Mouse (Mus musculus) limb, embryonic 15.5 days (tissue): ENCODE measurements around the gene Dqx1. TPM values are rescaled to one million over a fixed set of nuclear protein-coding genes. Genes with fewer than 3 reads are reported as not detected.
A peak's percentile ranks its signal among the peaks of the same experiment; 100 is the strongest.

Source experiments
- ATAC-seq: fragments of 200-750 bp; cut with Nextera tagmentation; 2 replicates; pipeline ENCODE4 v1.8.0; 2017; ENCODE audit warnings: low read depth, moderate TSS enrichment; ENCODE audit not compliant: insufficient number of reproducible peaks, low FRiP score, low TSS enrichment
- H3K27ac ChIP-seq: fragments of 300-500 bp; sonication (generic); 2 replicates; pipeline ENCODE4 v1.5.1; 2015; ENCODE audit warnings: moderate library complexity, mild to moderate bottlenecking, inconsistent platforms
- H3K27me3 ChIP-seq: fragments of 300-500 bp; sonication (generic); 2 replicates; pipeline ENCODE4 v1.6.1; 2015; ENCODE audit warnings: inconsistent platforms
- H3K36me3 ChIP-seq: fragments of 300-500 bp; sonication (generic); 2 replicates; pipeline ENCODE4 v1.6.1; 2015; ENCODE audit warnings: inconsistent platforms
- H3K4me1 ChIP-seq: fragments of 300-500 bp; sonication (generic); 2 replicates; pipeline ENCODE4 v1.6.1; 2015; ENCODE audit warnings: inconsistent platforms
- H3K4me2 ChIP-seq: fragments of 300-500 bp; sonication (generic); 2 replicates; pipeline ENCODE4 v1.6.1; 2015; ENCODE audit warnings: mild to moderate bottlenecking, inconsistent platforms
- H3K4me3 ChIP-seq: fragments of 300-500 bp; sonication (generic); 2 replicates; pipeline ENCODE4 v1.5.1; 2015; ENCODE audit warnings: mild to moderate bottlenecking, inconsistent platforms
- H3K9ac ChIP-seq: fragments of 300-500 bp; sonication (generic); 2 replicates; pipeline ENCODE4 v1.6.1; 2015; ENCODE audit warnings: inconsistent platforms
- H3K9me3 ChIP-seq: fragments of 300-500 bp; sonication (generic); 2 replicates; pipeline ENCODE4 v1.6.1; 2016; ENCODE audit warnings: inconsistent platforms
- WGBS: fragments of 180-500 bp; shearing (Covaris S2); methylation state at CpG from one replicate; pipeline ENCODE4 v1.1.7; 2015; 5-methylcytosine and 5-hydroxymethylcytosine counted together
- polyA plus RNA-seq: library from polyadenylated mRNA; unstranded; fragments of >200 nt; fragmentation: Nextera tagmentation; extraction: Ambion mirVana; gene quantifications from 2 replicates; pipeline ENCODE4 v1.2.1, GENCODE M21; 2015

Dqx1 gene
- polyA plus RNA-seq, 1 experiment from 2014 or later = 1.3 TPM

- Histone ChIP-seq H3K27me3 (peaks cover 8% of the 10 kb centered on the region), H3K9me3 (no peaks in the 10 kb centered on the region), H3K36me3 (0 out of 2 replicates have a peak, but pooled peaks cover 4% of the 10 kb centered on the region), H3K27ac (peak overlapping the region; percentile 81), H3K4me3 (peak overlapping the region; percentile 61), H3K4me2 (peak overlapping the region; percentile 80), H3K4me1 (peaks cover 58% of the 10 kb centered on the region), H3K9ac (peak overlapping the region; percentile 44)
- ATAC-seq = no peak
- WGBS = 37% methylated on average over 5 of the region's 5 CpGs
Measured at GRCm38 (mm10) chr6:83034463-83035055, 23.1 kb upstream of the Dqx1 start.

GRCm38 (mm10) chr6:83037188-83037587 lies 20.5 kb upstream of the Dqx1 start:
- ATAC-seq = no peak

GRCm38 (mm10) chr6:83038496-83039012 lies 19.1 kb upstream of the Dqx1 start:
- Histone ChIP-seq H3K27me3 (no peaks in the 10 kb centered on the region), H3K27ac (no peak overlapping the region), H3K9ac (no peak overlapping the region), H3K9me3 (no peaks in the 10 kb centered on the region), H3K4me3 (peak overlapping the region; percentile 29), H3K4me1 (peaks cover 31% of the 10 kb centered on the region), H3K36me3 (0 out of 2 replicates have a peak, but pooled peaks cover 3% of the 10 kb centered on the region), H3K4me2 (peak overlapping the region; percentile 54)
- ATAC-seq = no peak
- 9% methylated on average over 24 of the region's 24 CpGs for WGBS

More at GRCm38 (mm10) chr6:83037188-83037587, 20.5 kb upstream of the Dqx1 start:
- Histone ChIP-seq H3K27me3 (no peaks in the 10 kb centered on the region), H3K4me3 (no peak overlapping the region), H3K27ac (no peak overlapping the region), H3K4me2 (no peak overlapping the region), H3K9me3 (no peaks in the 10 kb centered on the region), H3K4me1 (peaks cover 38% of the 10 kb centered on the region), H3K36me3 (no peaks in the 10 kb centered on the region), H3K9ac (no peak overlapping the region)
- WGBS = 79% methylated on average over 8 of the region's 8 CpGs

- no peak for ATAC-seq
- Histone ChIP-seq H3K4me1 (peaks cover 17% of the 10 kb centered on the region), H3K9ac (no peak overlapping the region), H3K4me3 (no peak overlapping the region), H3K36me3 (0 out of 2 replicates have a peak, but pooled peaks cover 3% of the 10 kb centered on the region), H3K4me2 (no peak overlapping the region), H3K9me3 (no peaks in the 10 kb centered on the region), H3K27me3 (no peaks in the 10 kb centered on the region), H3K27ac (no peak overlapping the region)
- 75% methylated on average over 5 of the region's 5 CpGs for WGBS
Measured at GRCm38 (mm10) chr6:83040601-83041000, 17.0 kb upstream of the Dqx1 start.

- ATAC-seq = no peak; the same call in 1 of the 2 replicates
- Histone ChIP-seq H3K4me2 (no peak overlapping the region), H3K4me1 (peaks cover 4% of the 10 kb centered on the region), H3K9me3 (no peaks in the 10 kb centered on the region), H3K27ac (no peak overlapping the region), H3K4me3 (no peak overlapping the region), H3K27me3 (no peaks in the 10 kb centered on the region), H3K9ac (no peak overlapping the region), H3K36me3 (0 out of 2 replicates have a peak, but pooled peaks cover 3% of the 10 kb centered on the region)
- 67% methylated on average over 6 of the region's 6 CpGs for WGBS
Measured at GRCm38 (mm10) chr6:83043561-83043960, 14.1 kb upstream of the Dqx1 start.

- Histone ChIP-seq H3K4me1 (no peaks in the 10 kb centered on the region), H3K4me3 (no peak overlapping the region), H3K36me3 (0 out of 2 replicates have a peak, but pooled peaks cover 3% of the 10 kb centered on the region), H3K9ac (no peak overlapping the region), H3K9me3 (no peaks in the 10 kb centered on the region), H3K27ac (no peak overlapping the region), H3K27me3 (no peaks in the 10 kb centered on the region), H3K4me2 (no peak overlapping the region)
- WGBS = 91% methylated on average over 5 of the region's 5 CpGs
- no peak for ATAC-seq
Measured at GRCm38 (mm10) chr6:83043993-83044392, 13.7 kb upstream of the Dqx1 start.

GRCm38 (mm10) chr6:83044742-83045141 lies 12.9 kb upstream of the Dqx1 start:
- Histone ChIP-seq H3K36me3 (peaks cover 5% of the 10 kb centered on the region; the same call in 1 of the 2 replicates), H3K9me3 (no peaks in the 10 kb centered on the region), H3K4me1 (no peaks in the 10 kb centered on the region), H3K4me2 (no peak overlapping the region), H3K27ac (no peak overlapping the region), H3K9ac (no peak overlapping the region), H3K4me3 (no peak overlapping the region), H3K27me3 (no peaks in the 10 kb centered on the region)
- WGBS = 70% methylated on average over 9 of the region's 9 CpGs
- no peak for ATAC-seq

- Histone ChIP-seq H3K9ac (no peak overlapping the region), H3K36me3 (peaks cover 21% of the 10 kb centered on the region), H3K9me3 (no peaks in the 10 kb centered on the region), H3K4me1 (peaks cover 15% of the 10 kb centered on the region), H3K4me2 (no peak overlapping the region), H3K27ac (no peak overlapping the region), H3K27me3 (no peaks in the 10 kb centered on the region), H3K4me3 (no peak overlapping the region)
- ATAC-seq = no peak
- 66% methylated on average over 10 of the region's 10 CpGs for WGBS
Measured at GRCm38 (mm10) chr6:83049367-83049766, 8.3 kb upstream of the Dqx1 start.

- peak overlapping the region; percentile 66 for H3K4me3 ChIP-seq
- H3K9ac ChIP-seq = peak overlapping the region; percentile 83
- peak overlapping the region; percentile 91 for H3K27ac ChIP-seq
- peak overlapping the region; percentile 89 for H3K4me2 ChIP-seq
- H3K36me3 ChIP-seq = peaks cover 37% of the 10 kb centered on the region
- H3K9me3 ChIP-seq = no peaks in the 10 kb centered on the region
- no peak for ATAC-seq
- WGBS = under 1% methylated on average over 26 of the region's 26 CpGs
- no peaks in the 10 kb centered on the region for H3K27me3 ChIP-seq
- H3K4me1 ChIP-seq = peaks cover 29% of the 10 kb centered on the region
Measured at GRCm38 (mm10) chr6:83053136-83053960, 4.3 kb upstream of the Dqx1 start.

- Histone ChIP-seq H3K27ac (peak within 1 kb of the TSS; percentile 91), H3K9ac (peak within 1 kb of the TSS; percentile 83), H3K36me3 (peaks cover 37% of the 10 kb centered on the region), H3K4me3 (peak within 1 kb of the TSS; percentile 66), H3K4me1 (peaks cover 29% of the 10 kb centered on the region), H3K27me3 (0 out of 2 replicates have a peak, but pooled peaks cover 2% of the 10 kb centered on the region), H3K4me2 (peak within 1 kb of the TSS; percentile 89), H3K9me3 (no peaks in the 10 kb centered on the region)
- WGBS = under 1% methylated on average over 61 of the region's 64 CpGs
- peak; percentile 93 for ATAC-seq
Measured at GRCm38 (mm10) chr6:83054074-83054851, 3.4 kb upstream of the Dqx1 start, which contains the start of gene Aup1. Gene Aup1 (plus strand): TSS chr6:83054521.

- peaks cover 9% of the 10 kb centered on the region; the same call in 1 of the 2 replicates for H3K27me3 ChIP-seq
- H3K9ac ChIP-seq = peak within 1 kb of the TSS; percentile 83
- peaks cover 33% of the 10 kb centered on the region for H3K36me3 ChIP-seq
- H3K4me1 ChIP-seq = peaks cover 29% of the 10 kb centered on the region
- peak within 1 kb of the TSS; percentile 89 for H3K4me2 ChIP-seq
- peak within 1 kb of the TSS; percentile 91 for H3K27ac ChIP-seq
- peak within 1 kb of the TSS; percentile 66 for H3K4me3 ChIP-seq
- ATAC-seq = peak; percentile 35; the same call in 1 of the 2 replicates
- H3K9me3 ChIP-seq = no peaks in the 10 kb centered on the region
- WGBS = under 1% methylated on average over 49 of the region's 50 CpGs
Measured at GRCm38 (mm10) chr6:83054871-83055431, 2.7 kb upstream of the Dqx1 start, which contains the start of gene Htra2. Gene Htra2 (minus strand): TSS chr6:83055273.
